Mouse (Mus musculus) MEL (cell line): ENCODE measurements around the gene Ube2e1. TPM values are rescaled to one million over a fixed set of nuclear protein-coding genes. Genes with fewer than 3 reads are reported as not detected.

ENCODE experiments used
- DNase-seq: peaks from one replicate; pipeline ENCODE4 v3.0.0; 2011; ENCODE audit warnings: low read depth, low spot score
- H3K27ac ChIP-seq: 2 replicates; pipeline ENCODE4 v1.5.1; 2012; ENCODE audit warnings: low read depth, mild to moderate bottlenecking, control low read depth, low read length, moderate library complexity; ENCODE audit not compliant: control insufficient read depth
- H3K27me3 ChIP-seq, 2 experiments: fragments of 150-350 bp in 1 of 2; sonication (generic) in 1 of 2; 2 replicates each; pipeline ENCODE4 v1.6.1; 2012; ENCODE audit warnings: low read length in 2 of 2, mild to moderate bottlenecking in 2 of 2, improper control_type of control experiment in 1 of 2, moderate library complexity in 1 of 2; ENCODE audit not compliant: insufficient read depth in 2 of 2, control insufficient read depth in 1 of 2
- H3K36me3 ChIP-seq, 2 experiments: 2 replicates each; pipeline ENCODE4 v1.6.1; 2012 to 2014; ENCODE audit warnings: low read length in 2 of 2, improper control_type of control experiment in 1 of 2, inconsistent platforms in 1 of 2, mild to moderate bottlenecking in 1 of 2; ENCODE audit not compliant: insufficient read depth in 2 of 2, control insufficient read depth in 1 of 2
- H3K4me1 ChIP-seq, 2 experiments: fragments of 150-350 bp in 1 of 2; sonication (generic) in 1 of 2; 2 replicates each; pipeline ENCODE4 v1.6.1; 2012; ENCODE audit warnings: low read length in 2 of 2, improper control_type of control experiment in 1 of 2, mild to moderate bottlenecking in 1 of 2; ENCODE audit not compliant: insufficient read depth in 2 of 2, control insufficient read depth in 1 of 2
- H3K4me3 ChIP-seq, 2 experiments: fragments of 150-350 bp in 1 of 2; sonication (generic) in 1 of 2; 2 replicates each; pipeline ENCODE4 v1.5.1; 2012; ENCODE audit warnings: low read depth in 2 of 2, low read length in 2 of 2, mild to moderate bottlenecking in 2 of 2, moderate library complexity in 2 of 2, control low read depth in 1 of 2, improper control_type of control experiment in 1 of 2; ENCODE audit not compliant: control insufficient read depth in 1 of 2, insufficient read depth in 1 of 2
- H3K79me2 ChIP-seq: 2 replicates; pipeline ENCODE4 v1.6.1; 2012; ENCODE audit warnings: mild to moderate bottlenecking, low read length, moderate library complexity; ENCODE audit not compliant: control insufficient read depth, poor library complexity, insufficient read depth
- H3K9ac ChIP-seq: 2 replicates; pipeline ENCODE4 v1.6.1; 2012; ENCODE audit warnings: low read depth, mild to moderate bottlenecking, control low read depth, low read length, moderate library complexity; ENCODE audit not compliant: control insufficient read depth, poor library complexity, severe bottlenecking
- H3K9me3 ChIP-seq: fragments of 150-350 bp; sonication (generic); replicated peaks from 2 replicates; pipeline ENCODE4 v1.6.1; 2012; ENCODE audit warnings: mild to moderate bottlenecking, low read length, improper control_type of control experiment, moderate library complexity; ENCODE audit not compliant: insufficient read depth
- CHD1 ChIP-seq: IDR thresholded peaks from 2 replicates; pipeline ENCODE4 v1.6.1; 2012; ENCODE audit warnings: low read depth, mild to moderate bottlenecking, inconsistent platforms, low read length, improper control_type of control experiment
- CHD2 ChIP-seq: IDR thresholded peaks from 2 replicates; pipeline ENCODE4 v1.6.1; 2011; ENCODE audit warnings: low read length, improper control_type of control experiment
- ELF1 ChIP-seq: IDR thresholded peaks from 2 replicates; pipeline ENCODE4 v1.6.1; 2014; ENCODE audit warnings: low read depth, mild to moderate bottlenecking, inconsistent platforms, low read length, improper control_type of control experiment, moderate library complexity
- GABPA ChIP-seq: IDR thresholded peaks from 2 replicates; pipeline ENCODE4 v1.6.1; 2012; ENCODE audit warnings: low read depth, mild to moderate bottlenecking, inconsistent platforms, low read length, improper control_type of control experiment, moderate library complexity
- GATA1 ChIP-seq: IDR thresholded peaks from 2 replicates; pipeline ENCODE4 v1.6.1; 2011; ENCODE audit warnings: low read depth, low read length, improper control_type of control experiment
- HCFC1 ChIP-seq: IDR thresholded peaks from 2 replicates; pipeline ENCODE4 v1.6.1; 2012; ENCODE audit warnings: low read depth, mild to moderate bottlenecking, inconsistent platforms, low read length, improper control_type of control experiment, moderate library complexity
- JUND ChIP-seq: IDR thresholded peaks from 2 replicates; pipeline ENCODE4 v1.6.1; 2011; ENCODE audit warnings: low read depth, mild to moderate bottlenecking, improper control_type of control experiment, low read length
- MAFK ChIP-seq: IDR thresholded peaks from 2 replicates; pipeline ENCODE4 v1.6.1; 2011; ENCODE audit warnings: low read depth, mild to moderate bottlenecking, low read length, improper control_type of control experiment, borderline replicate concordance
- MAX ChIP-seq: IDR thresholded peaks from 2 replicates; pipeline ENCODE4 v1.6.1; 2011; ENCODE audit warnings: low read length, improper control_type of control experiment
- MAZ ChIP-seq: IDR thresholded peaks from 2 replicates; pipeline ENCODE4 v1.6.1; 2012; ENCODE audit warnings: low read depth, mild to moderate bottlenecking, inconsistent platforms, low read length, improper control_type of control experiment
- NELFE ChIP-seq: IDR thresholded peaks from 2 replicates; pipeline ENCODE4 v1.6.1; 2011; ENCODE audit warnings: low read depth, low read length, improper control_type of control experiment
- NRF1 ChIP-seq: IDR thresholded peaks from 2 replicates; pipeline ENCODE4 v1.6.1; 2014; ENCODE audit warnings: low read depth, mild to moderate bottlenecking, inconsistent platforms, low read length, improper control_type of control experiment, moderate library complexity; ENCODE audit not compliant: poor library complexity, insufficient read depth, severe bottlenecking
- POLR2AphosphoS2 ChIP-seq: IDR thresholded peaks from 2 replicates; pipeline ENCODE4 v1.6.1; 2011; ENCODE audit warnings: low read length, improper control_type of control experiment
- POLR2AphosphoS5 ChIP-seq: IDR thresholded peaks from 2 replicates; pipeline ENCODE4 v1.6.1; 2012; ENCODE audit warnings: low read depth, borderline replicate concordance, mild to moderate bottlenecking, inconsistent platforms, low read length, moderate library complexity, mixed read lengths
- RAD21 ChIP-seq: IDR thresholded peaks from 2 replicates; pipeline ENCODE4 v1.6.1; 2011; ENCODE audit warnings: mild to moderate bottlenecking, low read depth, low read length, improper control_type of control experiment
- RCOR1 ChIP-seq: IDR thresholded peaks from 2 replicates; pipeline ENCODE4 v1.6.1; 2012; ENCODE audit warnings: low read depth, mild to moderate bottlenecking, inconsistent platforms, low read length, improper control_type of control experiment
- SMC3 ChIP-seq: IDR thresholded peaks from 2 replicates; pipeline ENCODE4 v1.6.1; 2011; ENCODE audit warnings: low read depth, low read length, improper control_type of control experiment
- TAL1 ChIP-seq: IDR thresholded peaks from 2 replicates; pipeline ENCODE4 v1.6.1; 2012; ENCODE audit warnings: mild to moderate bottlenecking, inconsistent platforms, low read length, moderate library complexity, mixed read lengths
- TCF12 ChIP-seq: IDR thresholded peaks from 2 replicates; pipeline ENCODE4 v1.6.1; 2014; ENCODE audit warnings: low read depth, mild to moderate bottlenecking, inconsistent platforms, low read length, improper control_type of control experiment, moderate library complexity
- UBTF ChIP-seq: IDR thresholded peaks from 2 replicates; pipeline ENCODE4 v1.6.1; 2012; ENCODE audit warnings: low read depth, mild to moderate bottlenecking, inconsistent platforms, low read length, improper control_type of control experiment, moderate library complexity, borderline replicate concordance; ENCODE audit not compliant: insufficient read depth
- USF1 ChIP-seq: IDR thresholded peaks from 2 replicates; pipeline ENCODE4 v1.6.1; 2014; ENCODE audit warnings: low read depth, mild to moderate bottlenecking, inconsistent platforms, low read length, improper control_type of control experiment, moderate library complexity
- USF2 ChIP-seq, 2 experiments: IDR thresholded peaks; 2 replicates each; pipeline ENCODE4 v1.6.1; 2011 to 2012; ENCODE audit warnings: improper control_type of control experiment in 2 of 2, low read length in 2 of 2, borderline replicate concordance in 1 of 2, inconsistent platforms in 1 of 2, low read depth in 1 of 2, mild to moderate bottlenecking in 1 of 2; ENCODE audit not compliant: insufficient read depth in 1 of 2
- ZC3H11A ChIP-seq: IDR thresholded peaks from 2 replicates; pipeline ENCODE4 v1.6.1; 2012; ENCODE audit warnings: low read depth, mild to moderate bottlenecking, inconsistent platforms, low read length, improper control_type of control experiment
- ZKSCAN1 ChIP-seq: IDR thresholded peaks from 2 replicates; pipeline ENCODE4 v1.6.1; 2012; ENCODE audit warnings: low read depth, mild to moderate bottlenecking, inconsistent platforms, low read length, improper control_type of control experiment, moderate library complexity
- ZNF384 ChIP-seq: IDR thresholded peaks from 2 replicates; pipeline ENCODE4 v1.6.1; 2012; ENCODE audit warnings: low read depth, mild to moderate bottlenecking, inconsistent platforms, low read length, improper control_type of control experiment
- polyA plus RNA-seq, 2 experiments: library from polyadenylated mRNA; stranded (reverse) in 1 of 2; unstranded in 1 of 2; fragments of >175 nt in 1 of 2; fragments of >200 nt in 1 of 2; gene quantifications; 2 replicates each; pipeline versions ENCODE4 v1.2.1 to v1.2.4; 2012; ENCODE audit warnings: low replicate concordance in 2 of 2, low read depth in 1 of 2; ENCODE audit not compliant: insufficient read length in 2 of 2, insufficient read depth in 1 of 2, missing spikeins in 1 of 2
- total RNA-seq: library from RNA; depleted of rRNA; stranded (reverse); fragments of 300-350 nt; gene quantifications from 2 replicates; pipeline ENCODE4 v1.2.3, GENCODE M21; 2012

Gene Ube2e1
- total and polyA plus RNA-seq, 3 experiments: 43.0 to 246 (median 240) TPM

GRCm38 (mm10) chr14:18352934-18353333 lies 21.3 kb upstream of the Ube2e1 start:
- TF ChIP-seq RAD21 (no peak), SMC3 (no peak), USF2 (IDR thresholded peaks at IDR 0.05; ENCODE audit: borderline replicate concordance in 1 of 2, insufficient read depth in 1 of 2, low read depth in 1 of 2, low read length in 2 of 2) (no peak), POLR2AphosphoS2 (no peak), GATA1 (no peak), TAL1 (no peak), POLR2AphosphoS5 (no peak), ZKSCAN1 (no peak), USF1 (no peak), HCFC1 (no peak), MAZ (no peak), MAFK (no peak), NRF1 (no peak), ELF1 (no peak)
- Histone ChIP-seq H3K27me3 (no peaks in the 10 kb centered on the region), H3K9me3 (no peaks in the 10 kb centered on the region), H3K27ac (no peak overlapping the region), H3K4me1 (no peaks in the 10 kb centered on the region), H3K36me3 (no peaks in the 10 kb centered on the region), H3K9ac (no peak overlapping the region), H3K4me3 (no peak overlapping the region), H3K79me2 (no peaks in the 10 kb centered on the region)
- DNase-seq: no peak

DNA sequence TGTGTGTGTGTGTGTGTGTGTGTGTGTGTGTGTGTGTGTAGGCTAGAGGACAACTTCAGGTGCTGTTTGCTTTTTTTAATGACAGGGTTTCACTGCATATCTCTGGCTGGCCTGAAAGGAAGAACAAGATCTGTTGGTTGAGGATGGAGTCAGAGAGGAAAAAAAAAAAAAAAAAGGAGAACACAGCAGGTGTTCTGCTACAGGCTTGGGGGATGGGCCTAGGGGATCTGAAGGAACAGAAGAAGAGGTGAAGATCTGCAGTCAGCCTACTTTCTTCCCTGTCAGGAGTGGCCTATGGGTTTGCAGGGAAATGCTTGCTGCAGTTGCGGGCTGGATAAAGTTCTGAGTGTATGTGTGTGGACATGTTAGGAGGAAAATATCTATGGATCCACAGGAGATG lies 19.0 kb upstream of the Ube2e1 start:
- Histone ChIP-seq H3K9ac (no peak overlapping the region), H3K36me3 (no peaks in the 10 kb centered on the region), H3K27ac (no peak overlapping the region), H3K9me3 (no peaks in the 10 kb centered on the region), H3K4me1 (no peaks in the 10 kb centered on the region), H3K79me2 (no peaks in the 10 kb centered on the region), H3K27me3 (no peaks in the 10 kb centered on the region), H3K4me3 (no peak overlapping the region)
- DNase-seq: no peak
- TF ChIP-seq POLR2AphosphoS2 (no peak), ZNF384 (peak; percentile 47; the same call in 1 of the 2 replicates)

DNA sequence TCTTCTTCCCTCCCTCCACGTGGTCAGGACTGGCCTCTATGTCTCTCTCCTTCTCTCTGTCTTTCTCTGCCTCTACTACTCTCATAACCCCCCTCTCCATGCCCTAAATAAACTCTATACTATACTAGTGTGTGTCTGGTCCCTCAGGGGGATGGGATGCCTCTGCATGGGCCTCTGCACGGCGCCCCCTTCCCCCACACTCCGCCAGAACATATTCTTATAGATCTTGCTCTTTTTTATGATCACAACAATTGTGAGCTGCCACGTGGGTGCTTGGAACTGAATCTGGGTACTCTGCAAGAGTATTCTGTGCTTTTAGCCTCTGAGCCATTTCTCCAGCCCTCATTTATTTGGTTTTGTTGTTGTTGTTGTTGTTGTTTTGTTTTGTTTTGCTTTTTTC lies 18.2 kb upstream of the Ube2e1 start:
- DNase-seq: no peak

More for the DNA sequence above, 18.2 kb upstream of the Ube2e1 start:
- H3K27ac ChIP-seq: no peak overlapping the region
- H3K9me3 ChIP-seq: no peaks in the 10 kb centered on the region
- no peaks in the 10 kb centered on the region for H3K27me3 ChIP-seq
- H3K36me3 ChIP-seq: no peaks in the 10 kb centered on the region
- no peak overlapping the region for H3K9ac ChIP-seq
- TF ChIP-seq CHD1: no peak
- TF ChIP-seq RAD21: no peak
- no peak for TF ChIP-seq NELFE
- no peak for TF ChIP-seq ZC3H11A
- TF ChIP-seq SMC3: no peak
- no peak for TF ChIP-seq POLR2AphosphoS2
- TF ChIP-seq RCOR1: no peak
- no peak for TF ChIP-seq CHD2
- TF ChIP-seq MAX: no peak
- no peak for TF ChIP-seq GABPA
- no peak for TF ChIP-seq JUND
- no peak for TF ChIP-seq ELF1
- no peak for TF ChIP-seq UBTF
- TF ChIP-seq TCF12: no peak
- no peak overlapping the region for H3K4me3 ChIP-seq
- no peaks in the 10 kb centered on the region for H3K79me2 ChIP-seq
- no peaks in the 10 kb centered on the region for H3K4me1 ChIP-seq
